Mouse (Mus musculus): ENCODE measurements around the gene Eif5b. TPM values are rescaled to one million over a fixed set of nuclear protein-coding genes. Genes with fewer than 3 reads are reported as not detected.

The Eif5b gene
- 21.4 TPM for polyA plus RNA-seq (2017; shearing (Covaris generic))

GRCm38 (mm10) chr1:37997867-37998266 is at the start of gene Eif5b, which contains the start of gene Txndc9:
Gene Eif5b (plus strand): TSS chr1:37998010.
Gene Txndc9 (minus strand): TSS chr1:37997893.

GRCm38 (mm10) chr1:37957659-37958058 is 40.2 kb upstream of the Eif5b start, which contains the start of gene Lyg1:
Gene Lyg1 (minus strand): TSS chr1:37957759.

Other genes starting within 250 kb of the Eif5b start
- 2.4 TPM for gene Tsga10, start 131.6 kb upstream of the Eif5b start, polyA plus RNA-seq (2017; shearing (Covaris generic))
- 7.1 TPM for gene Lipt1, start 126.3 kb upstream of the Eif5b start, polyA plus RNA-seq (2017; shearing (Covaris generic))
- gene Mitd1, start 107.6 kb upstream of the Eif5b start, polyA plus RNA-seq (2017; shearing (Covaris generic)): 95.6 TPM
- 195 TPM for gene Mrpl30, start 107.5 kb upstream of the Eif5b start, polyA plus RNA-seq (2017; shearing (Covaris generic))
- not detected for gene Lyg2, start 81.5 kb upstream of the Eif5b start, polyA plus RNA-seq (2017; shearing (Covaris generic))
- gene Lyg1, start 40.3 kb upstream of the Eif5b start, polyA plus RNA-seq (2017; shearing (Covaris generic)): not detected
- 123 TPM for gene Txndc9, start 117 bp upstream of the Eif5b start, polyA plus RNA-seq (2017; shearing (Covaris generic))
- gene Rev1, start 131.8 kb downstream of the Eif5b start, polyA plus RNA-seq (2017; shearing (Covaris generic)): 8.1 TPM